Mouse (Mus musculus): ENCODE measurements around the gene Dgkz. TPM values are rescaled to one million over a fixed set of nuclear protein-coding genes. Genes with fewer than 3 reads are reported as not detected.

The Dgkz gene
- total RNA-seq, 1 experiment: 47.0 TPM

DNA sequence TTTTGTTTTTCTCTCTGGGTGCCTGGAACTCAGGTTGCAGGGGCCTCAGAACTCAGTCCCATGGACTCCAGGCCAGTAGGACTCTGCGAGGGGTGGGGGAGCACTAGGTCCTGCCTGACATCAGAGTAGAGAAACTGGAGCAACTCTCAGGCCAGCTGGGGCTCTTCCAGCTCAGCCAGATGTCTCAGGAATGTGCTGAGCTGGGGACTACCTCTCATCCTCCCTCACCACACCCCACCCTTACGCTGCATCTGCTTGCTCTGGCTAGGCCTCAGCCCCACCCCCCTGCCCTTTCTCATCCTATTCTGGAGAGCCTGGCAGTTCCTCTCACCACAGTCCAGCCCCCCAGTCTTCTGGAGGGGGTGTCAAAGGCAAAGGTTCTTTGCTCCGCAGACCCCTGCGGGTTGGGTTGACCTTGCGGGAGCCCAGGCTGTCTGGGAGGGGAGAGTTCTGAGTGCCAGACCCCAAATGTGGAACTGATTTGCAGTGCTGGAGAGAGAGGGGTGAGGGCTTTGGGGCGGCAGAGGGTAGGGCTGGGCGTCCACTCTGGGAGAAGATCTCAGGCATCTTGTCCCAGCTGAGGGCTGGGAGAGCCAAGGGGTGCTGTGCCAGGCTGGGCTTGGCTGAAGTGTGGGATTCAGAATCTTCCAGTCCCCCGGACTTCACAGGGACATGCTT, 37.2 kb upstream of the Dgkz start:
- peaks cover 2 to 10% of the 10 kb centered on the region in 2 experiments; a peak in 3 of 4 replicates for H3K4me1 ChIP-seq (ENCODE audit: control insufficient read depth in 2 of 2, insufficient read depth in 2 of 2, low read length in 2 of 2, poor library complexity in 1 of 2)
- H3K36me3 ChIP-seq (ENCODE audit: control insufficient read depth, insufficient read depth, low read length, poor library complexity, severe bottlenecking): no peaks in the 10 kb centered on the region
- H3K9ac ChIP-seq (ENCODE audit: insufficient read depth, low read depth, low read length, poor library complexity, severe bottlenecking): no peak overlapping the region
- no peaks in the 10 kb centered on the region for H3K9me3 ChIP-seq (ENCODE audit: control insufficient read depth, insufficient read depth, low read depth, low read length)
- TF ChIP-seq MAFK (IDR thresholded peaks at IDR 0.05; ENCODE audit: insufficient read depth, low read depth, low read length): peak; percentile 87
- no peak for TF ChIP-seq CHD2 (IDR thresholded peaks at IDR 0.05; ENCODE audit: low read depth, low read length)
- no peak for DNase-seq (ENCODE audit: low read depth, low spot score)
- H3K4me3 ChIP-seq (ENCODE audit: insufficient read depth in 1 of 2, low read depth in 1 of 2, low read length in 2 of 2, poor library complexity in 1 of 2, severe bottlenecking in 1 of 2): peak overlapping the region in 1 of 2 experiments; percentile 18; a peak in 1 of 4 replicates
- no peak overlapping the region for H3K27ac ChIP-seq (ENCODE audit: insufficient read depth, low read depth, low read length, poor library complexity, severe bottlenecking)
- in situ Hi-C loops (cut with MboI; ENCODE audit: low sequenced_read_pairs in 2 of 2, unreplicated experiment in 2 of 2): no loop called here

DNA sequence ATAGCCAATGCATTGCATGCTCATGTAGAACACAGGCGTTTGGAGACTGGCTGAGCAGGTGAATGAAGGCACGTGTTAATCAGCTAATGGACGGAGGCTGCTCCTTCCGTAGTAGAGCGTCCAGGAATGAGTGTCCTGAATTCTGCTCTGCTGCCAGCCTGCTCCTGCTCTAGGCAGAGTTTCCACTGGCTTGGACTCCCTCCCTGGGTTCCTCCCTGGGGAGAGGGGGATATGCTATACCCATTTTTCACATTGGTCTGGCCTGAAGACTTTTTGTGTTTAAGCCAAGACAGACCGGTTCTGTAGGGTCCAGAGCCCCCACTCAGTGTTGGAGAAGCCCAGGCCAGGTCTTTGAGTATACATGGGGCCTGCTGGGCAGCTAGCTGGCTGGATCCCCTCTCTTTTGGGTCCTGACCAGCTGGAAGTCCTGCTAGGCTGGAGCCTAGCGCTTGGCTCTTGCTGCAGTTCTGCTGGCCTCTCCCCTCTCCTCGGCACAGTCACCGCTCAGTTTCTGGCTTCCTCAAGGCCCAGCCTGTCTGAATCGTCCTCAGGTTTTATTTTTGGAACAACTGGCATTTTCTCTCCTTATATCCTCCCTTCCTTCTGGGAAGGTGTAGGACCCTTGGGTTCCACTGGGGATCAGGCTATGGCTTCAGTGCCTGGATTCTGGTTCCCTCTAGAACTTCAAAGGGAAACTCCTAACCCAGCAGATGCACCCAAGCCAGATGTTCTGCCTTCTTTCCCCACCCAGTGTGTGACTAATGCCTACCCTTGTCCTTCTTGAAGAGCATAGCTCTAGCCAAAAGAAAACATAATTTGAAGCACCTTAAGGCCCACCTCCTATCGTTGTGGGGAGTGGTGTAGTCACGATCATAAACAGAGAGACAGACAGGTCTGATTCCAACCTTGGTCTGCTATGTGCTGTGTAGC, 36.0 kb upstream of the Dgkz start:
- TF ChIP-seq ZNF384 (IDR thresholded peaks at IDR 0.05; ENCODE audit: low read depth, low read length) (no peak), MAFK (IDR thresholded peaks at IDR 0.05; ENCODE audit: insufficient read depth, low read depth, low read length) (no peak)
- DNase-seq (ENCODE audit: low read depth, low spot score): no peak
- H3K4me3 ChIP-seq (ENCODE audit: insufficient read depth in 1 of 2, low read depth in 1 of 2, low read length in 2 of 2, poor library complexity in 1 of 2, severe bottlenecking in 1 of 2): no peak overlapping the region
- H3K36me3 ChIP-seq (ENCODE audit: control insufficient read depth, insufficient read depth, low read length, poor library complexity, severe bottlenecking): no peaks in the 10 kb centered on the region
- H3K9me3 ChIP-seq (ENCODE audit: control insufficient read depth, insufficient read depth, low read depth, low read length): no peaks in the 10 kb centered on the region
- peaks cover 3 to 13% of the 10 kb centered on the region in 2 experiments; a peak in 3 of 4 replicates for H3K4me1 ChIP-seq (ENCODE audit: control insufficient read depth in 2 of 2, insufficient read depth in 2 of 2, low read length in 2 of 2, poor library complexity in 1 of 2)
- H3K9ac ChIP-seq (ENCODE audit: insufficient read depth, low read depth, low read length, poor library complexity, severe bottlenecking): no peak overlapping the region
- in situ Hi-C loops (cut with MboI; ENCODE audit: low sequenced_read_pairs in 2 of 2, unreplicated experiment in 2 of 2): no loop called here
- H3K27ac ChIP-seq (ENCODE audit: insufficient read depth, low read depth, low read length, poor library complexity, severe bottlenecking): no peak overlapping the region

DNA sequence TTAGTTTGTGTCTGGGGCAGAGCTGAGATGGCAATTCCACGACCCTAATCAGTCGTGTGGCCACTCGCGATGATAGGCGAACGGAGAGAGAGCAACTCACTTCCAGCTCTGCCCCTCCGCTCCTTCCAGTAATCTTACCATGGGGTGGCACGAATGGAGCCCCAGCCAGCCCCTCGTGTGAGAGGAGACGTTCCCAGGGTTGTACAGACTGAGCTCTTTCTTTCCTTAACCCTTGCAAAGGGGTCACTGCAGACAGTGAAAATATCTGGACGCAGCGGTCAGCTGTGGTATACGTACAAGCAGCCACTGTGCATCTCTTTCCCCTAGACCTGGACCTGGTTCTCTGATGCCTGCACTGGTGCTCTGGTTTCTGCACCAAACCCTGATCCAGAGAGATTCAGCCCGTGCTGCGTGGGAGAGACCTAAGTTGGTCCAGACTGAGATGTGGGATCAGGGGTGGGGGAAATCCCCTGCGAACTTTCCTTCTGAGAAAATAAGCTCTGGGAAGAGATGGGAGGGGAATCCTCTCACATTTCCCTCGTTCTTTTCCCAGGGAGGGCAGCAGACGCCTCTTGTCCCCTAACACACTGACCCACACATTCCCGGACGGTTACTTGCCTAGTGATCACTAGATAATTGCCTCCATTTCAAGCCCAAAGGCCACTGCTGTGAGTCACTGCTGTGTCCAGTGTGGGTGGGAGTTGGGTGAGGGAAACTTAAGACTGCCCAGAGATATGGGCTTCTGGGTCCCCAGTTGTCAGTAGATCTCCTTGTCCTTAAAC, 33.1 kb upstream of the Dgkz start:
- H3K4me1 ChIP-seq (ENCODE audit: control insufficient read depth in 2 of 2, insufficient read depth in 2 of 2, low read length in 2 of 2, poor library complexity in 1 of 2): peaks cover 4 to 16% of the 10 kb centered on the region in 2 experiments; a peak in 3 of 4 replicates
- DNase-seq (ENCODE audit: low read depth, low spot score): no peak
- peak overlapping the region; percentile 79 for H3K9ac ChIP-seq (ENCODE audit: insufficient read depth, low read depth, low read length, poor library complexity, severe bottlenecking)
- in situ Hi-C loops (cut with MboI; ENCODE audit: low sequenced_read_pairs in 2 of 2, unreplicated experiment in 2 of 2): no loop called here
- no peaks in the 10 kb centered on the region for H3K9me3 ChIP-seq (ENCODE audit: control insufficient read depth, insufficient read depth, low read depth, low read length)
- TF ChIP-seq ZC3H11A (IDR thresholded peaks at IDR 0.05; ENCODE audit: borderline replicate concordance, low read depth, low read length) (no peak), CHD2 (IDR thresholded peaks at IDR 0.05; ENCODE audit: low read depth, low read length) (no peak), ZNF384 (IDR thresholded peaks at IDR 0.05; ENCODE audit: low read depth, low read length) (no peak), MAFK (IDR thresholded peaks at IDR 0.05; ENCODE audit: insufficient read depth, low read depth, low read length) (no peak)
- no peaks in the 10 kb centered on the region for H3K36me3 ChIP-seq (ENCODE audit: control insufficient read depth, insufficient read depth, low read length, poor library complexity, severe bottlenecking)
- H3K27ac ChIP-seq (ENCODE audit: insufficient read depth, low read depth, low read length, poor library complexity, severe bottlenecking): 0 out of 2 replicates have a peak overlapping the region, but pooled peaks have one; percentile 5
- peak overlapping the region; percentile 66 to 97 for H3K4me3 ChIP-seq (ENCODE audit: insufficient read depth in 1 of 2, low read depth in 1 of 2, low read length in 2 of 2, poor library complexity in 1 of 2, severe bottlenecking in 1 of 2)

DNA sequence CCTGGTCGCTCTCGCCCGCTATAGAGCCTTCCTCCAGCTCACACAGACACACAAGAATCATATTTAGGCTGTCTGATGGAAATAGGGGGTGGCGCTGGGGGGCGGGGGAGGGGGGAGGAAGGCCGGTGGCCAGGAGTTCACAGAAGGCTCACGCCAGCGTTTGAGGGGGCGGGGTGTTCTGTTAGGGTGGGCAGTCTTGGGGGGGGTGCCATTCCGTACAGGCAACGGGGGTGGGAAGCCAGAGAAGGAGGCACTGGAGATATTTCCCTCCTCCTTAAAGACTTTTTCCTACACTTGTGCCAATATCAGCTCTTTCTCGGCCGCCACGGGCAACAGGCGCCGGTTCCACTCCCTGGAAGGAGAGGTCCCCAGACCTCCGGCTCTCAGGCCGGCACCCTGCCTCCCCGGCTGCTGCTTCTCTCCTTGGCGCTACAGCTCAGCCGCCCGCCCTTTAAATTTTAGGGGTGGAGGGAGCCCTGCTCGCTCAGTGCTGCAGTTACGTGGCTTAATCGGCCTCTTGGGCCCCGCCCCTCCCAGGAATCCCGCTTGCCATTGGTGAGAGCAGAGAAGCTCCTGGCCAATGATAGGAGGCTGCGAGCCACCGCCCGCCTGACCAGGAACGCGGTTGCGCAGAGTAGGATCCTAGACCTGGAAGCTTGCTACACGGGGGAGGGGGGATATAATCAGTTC, 32.4 kb upstream of the Dgkz start:
- Histone ChIP-seq H3K9ac (ENCODE audit: insufficient read depth, low read depth, low read length, poor library complexity, severe bottlenecking) (peak overlapping the region; percentile 79), H3K4me1 (ENCODE audit: control insufficient read depth in 2 of 2, insufficient read depth in 2 of 2, low read length in 2 of 2, poor library complexity in 1 of 2) (peaks cover 2 to 9% of the 10 kb centered on the region in 2 experiments; a peak in 3 of 4 replicates)
- DNase-seq (ENCODE audit: low read depth, low spot score): peak; percentile 97

More for the DNA sequence above, 32.4 kb upstream of the Dgkz start:
- no peaks in the 10 kb centered on the region for H3K36me3 ChIP-seq (ENCODE audit: control insufficient read depth, insufficient read depth, low read length, poor library complexity, severe bottlenecking)
- in situ Hi-C loops (cut with MboI; ENCODE audit: low sequenced_read_pairs in 2 of 2, unreplicated experiment in 2 of 2): no loop called here
- no peak overlapping the region; the same call in 1 of the 2 replicates for H3K27ac ChIP-seq (ENCODE audit: insufficient read depth, low read depth, low read length, poor library complexity, severe bottlenecking)
- H3K9me3 ChIP-seq (ENCODE audit: control insufficient read depth, insufficient read depth, low read depth, low read length): no peaks in the 10 kb centered on the region
- TF ChIP-seq HCFC1 (IDR thresholded peaks at IDR 0.05; ENCODE audit: borderline replicate concordance, insufficient read depth, low read length): no peak
- no peak for TF ChIP-seq ZNF384 (IDR thresholded peaks at IDR 0.05; ENCODE audit: low read depth, low read length)
- no peak for TF ChIP-seq MAFK (IDR thresholded peaks at IDR 0.05; ENCODE audit: insufficient read depth, low read depth, low read length)
- no peak for TF ChIP-seq ZC3H11A (IDR thresholded peaks at IDR 0.05; ENCODE audit: borderline replicate concordance, low read depth, low read length)
- TF ChIP-seq CHD2 (IDR thresholded peaks at IDR 0.05; ENCODE audit: low read depth, low read length): no peak
- H3K4me3 ChIP-seq (ENCODE audit: insufficient read depth in 1 of 2, low read depth in 1 of 2, low read length in 2 of 2, poor library complexity in 1 of 2, severe bottlenecking in 1 of 2): peak overlapping the region; percentile 70 to 97

Data from ES-E14 (cell line).